Mouse (Mus musculus): ENCODE data around the gene Gm5617. TPM values are rescaled to one million over a fixed set of nuclear protein-coding genes. Genes with fewer than 3 reads are reported as not detected.
"Not testable (repeated sequence)": the region's sequence is repeated elsewhere in the genome, so short reads cannot be mapped to it uniquely, and the experiment has no call there.

The Gm5617 gene
- polyA plus RNA-seq, 1 experiment from 2014 or later: 17.9 TPM

DNA sequence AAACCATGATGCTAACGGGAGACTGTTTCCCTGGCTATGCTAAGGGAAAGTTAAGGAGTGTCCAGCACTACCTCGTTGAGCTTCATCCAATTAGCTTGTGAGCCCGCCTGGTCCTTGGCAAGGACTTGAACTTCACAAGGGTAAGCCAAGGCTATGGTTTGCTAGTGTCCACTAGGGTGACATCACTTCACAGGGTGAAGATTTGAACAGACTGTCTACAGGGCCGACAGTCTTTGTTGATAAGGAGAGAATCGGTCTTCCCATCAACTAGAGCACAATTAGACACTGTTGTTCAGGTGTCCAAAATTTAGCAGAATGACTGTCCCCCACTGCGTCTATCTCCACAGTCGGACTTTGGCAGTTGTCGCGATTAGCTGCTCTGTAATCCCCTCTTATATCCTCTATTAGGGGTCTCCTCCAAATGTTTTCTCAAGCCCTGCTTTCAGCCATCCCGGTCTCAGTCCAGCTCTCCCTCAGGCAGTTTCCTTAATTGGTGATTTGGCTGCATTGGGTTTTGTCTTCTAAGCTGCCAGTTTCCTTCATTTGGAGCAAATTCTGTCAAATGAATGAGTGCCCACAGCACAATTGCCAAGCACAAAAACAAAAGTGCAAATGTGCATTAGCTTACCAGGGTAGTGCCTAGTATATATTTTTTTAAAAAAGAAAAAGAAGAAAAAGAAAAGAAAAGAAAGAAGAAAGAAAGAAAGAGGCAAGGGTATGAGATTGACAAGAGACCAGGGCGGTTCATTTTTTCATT lies 21.6 kb downstream of the Gm5617 start:
- Histone ChIP-seq H3K4me2 (ENCODE audit: low read length) (peak overlapping the region; percentile 53), H3K9ac (replicated peaks; ENCODE audit: low read depth, low read length) (peak overlapping the region; percentile 58), H3K4me3 (replicated peaks; ENCODE audit: low read length) (peak overlapping the region; percentile 30), H3K36me3 (ENCODE audit: control insufficient read depth, insufficient read depth) (no peaks in the 10 kb centered on the region), H3K27ac (ENCODE audit: low read length) (peak overlapping the region; percentile 85), H3K27me3 (replicated peaks; ENCODE audit: control insufficient read depth, insufficient read depth, low read length) (no peaks in the 10 kb centered on the region), H3K4me1 (replicated peaks; ENCODE audit: control insufficient read depth, insufficient read depth, low read length) (peaks cover 12% of the 10 kb centered on the region), H3K9me3 (ENCODE audit: control insufficient read depth, low read length) (no peaks in the 10 kb centered on the region)
- 11% methylated on average over 11 of the region's 11 CpGs for WGBS
- ATAC-seq: peak; percentile 92

- Histone ChIP-seq H3K36me3 (ENCODE audit: control insufficient read depth, insufficient read depth) (no peaks in the 10 kb centered on the region), H3K9ac (replicated peaks; ENCODE audit: low read depth, low read length) (peak overlapping the region; percentile 58), H3K27ac (ENCODE audit: low read length) (peak overlapping the region; percentile 85), H3K9me3 (ENCODE audit: control insufficient read depth, low read length) (no peaks in the 10 kb centered on the region), H3K4me2 (ENCODE audit: low read length) (peak overlapping the region; percentile 53), H3K27me3 (replicated peaks; ENCODE audit: control insufficient read depth, insufficient read depth, low read length) (no peaks in the 10 kb centered on the region), H3K4me3 (replicated peaks; ENCODE audit: low read length) (peak overlapping the region; percentile 30), H3K4me1 (replicated peaks; ENCODE audit: control insufficient read depth, insufficient read depth, low read length) (peaks cover 12% of the 10 kb centered on the region)
- WGBS: 18% methylated on average over 19 of the region's 19 CpGs
- peak; percentile 85 for ATAC-seq
Observed at GRCm38 (mm10) chr9:48517372-48518130, 22.3 kb downstream of the Gm5617 start.

DNA sequence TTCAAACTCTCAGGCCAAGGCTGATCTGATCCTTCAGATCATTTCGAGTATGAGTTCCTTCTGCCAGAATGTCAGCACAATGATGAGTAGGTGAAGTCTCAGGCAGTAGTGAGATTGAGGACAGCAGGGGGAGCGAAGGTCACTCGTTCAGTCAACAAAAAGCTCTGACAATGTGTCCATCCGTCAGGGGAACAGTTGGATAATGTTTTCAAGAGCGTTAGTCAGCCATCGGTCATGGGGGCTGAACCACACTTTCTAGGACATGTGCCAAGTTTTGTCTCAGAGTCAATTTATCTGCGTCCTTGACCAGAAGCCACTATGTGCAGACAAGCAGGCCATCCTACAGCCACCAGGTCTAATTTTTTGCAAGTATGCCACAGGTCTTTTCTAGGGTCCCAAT lies 25.2 kb downstream of the Gm5617 start:
- H3K4me2 ChIP-seq (ENCODE audit: low read length); H3K27me3 ChIP-seq (replicated peaks; ENCODE audit: control insufficient read depth, insufficient read depth, low read length); H3K27ac ChIP-seq (ENCODE audit: low read length); H3K4me3 ChIP-seq (replicated peaks; ENCODE audit: low read length); H3K9me3 ChIP-seq (ENCODE audit: control insufficient read depth, low read length); ATAC-seq; H3K9ac ChIP-seq (replicated peaks; ENCODE audit: low read depth, low read length); H3K36me3 ChIP-seq (ENCODE audit: control insufficient read depth, insufficient read depth): not testable (repeated sequence)
- no CpG with 5 or more reads among the region's 7 CpGs for WGBS
- H3K4me1 ChIP-seq (replicated peaks; ENCODE audit: control insufficient read depth, insufficient read depth, low read length): peaks cover 12% of the 10 kb centered on the region

- H3K4me2 ChIP-seq (ENCODE audit: low read length): no peak overlapping the region
- no peak for ATAC-seq
- WGBS: 6% methylated on average over 1 of the region's 1 CpGs
- H3K9ac ChIP-seq (replicated peaks; ENCODE audit: low read depth, low read length): no peak overlapping the region
- no peaks in the 10 kb centered on the region for H3K4me1 ChIP-seq (replicated peaks; ENCODE audit: control insufficient read depth, insufficient read depth, low read length)
- H3K36me3 ChIP-seq (ENCODE audit: control insufficient read depth, insufficient read depth): no peaks in the 10 kb centered on the region
- no peaks in the 10 kb centered on the region for H3K9me3 ChIP-seq (ENCODE audit: control insufficient read depth, low read length)
- no peak overlapping the region for H3K4me3 ChIP-seq (replicated peaks; ENCODE audit: low read length)
- no peak overlapping the region for H3K27ac ChIP-seq (ENCODE audit: low read length)
- H3K27me3 ChIP-seq (replicated peaks; ENCODE audit: control insufficient read depth, insufficient read depth, low read length): no peaks in the 10 kb centered on the region
Observed at GRCm38 (mm10) chr9:48525566-48525965, 30.3 kb downstream of the Gm5617 start.

DNA sequence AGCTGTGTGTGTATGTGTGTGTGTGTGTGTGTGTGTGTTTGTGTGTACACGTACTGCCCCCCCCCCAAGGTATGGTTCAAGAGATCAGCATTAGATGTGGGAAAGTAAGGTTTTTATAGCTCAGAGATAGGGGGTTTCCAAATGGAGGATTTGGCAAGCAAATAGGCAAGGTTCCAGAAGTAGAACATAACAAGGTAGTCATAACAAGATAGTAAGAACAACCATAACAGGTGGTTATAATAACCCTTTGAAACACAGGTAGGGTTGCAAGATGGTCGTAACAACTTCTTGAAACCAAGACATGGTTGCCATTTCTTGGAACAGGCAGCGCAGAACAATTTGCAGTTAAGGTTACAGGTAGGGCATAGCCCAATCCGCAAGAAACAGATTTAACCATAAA lies 31.3 kb downstream of the Gm5617 start:
- WGBS: 90% methylated on average over 4 of the region's 4 CpGs

GRCm38 (mm10) chr9:48531294-48531693 lies 36.1 kb downstream of the Gm5617 start:
- H3K27me3 ChIP-seq (replicated peaks; ENCODE audit: control insufficient read depth, insufficient read depth, low read length): no peaks in the 10 kb centered on the region
- H3K9ac ChIP-seq (replicated peaks; ENCODE audit: low read depth, low read length): no peak overlapping the region
- no peak for ATAC-seq
- no peaks in the 10 kb centered on the region for H3K4me1 ChIP-seq (replicated peaks; ENCODE audit: control insufficient read depth, insufficient read depth, low read length)
- H3K4me2 ChIP-seq (ENCODE audit: low read length): no peak overlapping the region
- H3K27ac ChIP-seq (ENCODE audit: low read length): no peak overlapping the region
- H3K9me3 ChIP-seq (ENCODE audit: control insufficient read depth, low read length): no peaks in the 10 kb centered on the region
- no peak overlapping the region for H3K4me3 ChIP-seq (replicated peaks; ENCODE audit: low read length)
- H3K36me3 ChIP-seq (ENCODE audit: control insufficient read depth, insufficient read depth): no peaks in the 10 kb centered on the region
- 87% methylated on average over 4 of the region's 4 CpGs for WGBS

More for the DNA sequence above, 31.3 kb downstream of the Gm5617 start:
- no peaks in the 10 kb centered on the region for H3K4me1 ChIP-seq (replicated peaks; ENCODE audit: control insufficient read depth, insufficient read depth, low read length)
- no peak overlapping the region for H3K4me2 ChIP-seq (ENCODE audit: low read length)
- no peak overlapping the region for H3K4me3 ChIP-seq (replicated peaks; ENCODE audit: low read length)
- ATAC-seq: no peak
- no peaks in the 10 kb centered on the region for H3K9me3 ChIP-seq (ENCODE audit: control insufficient read depth, low read length)
- no peak overlapping the region for H3K9ac ChIP-seq (replicated peaks; ENCODE audit: low read depth, low read length)
- no peak overlapping the region for H3K27ac ChIP-seq (ENCODE audit: low read length)
- H3K36me3 ChIP-seq (ENCODE audit: control insufficient read depth, insufficient read depth): no peaks in the 10 kb centered on the region
- H3K27me3 ChIP-seq (replicated peaks; ENCODE audit: control insufficient read depth, insufficient read depth, low read length): no peaks in the 10 kb centered on the region

GRCm38 (mm10) chr9:48532203-48532602 lies 37.0 kb downstream of the Gm5617 start:
- no peak overlapping the region for H3K9ac ChIP-seq (replicated peaks; ENCODE audit: low read depth, low read length)
- no peaks in the 10 kb centered on the region for H3K4me1 ChIP-seq (replicated peaks; ENCODE audit: control insufficient read depth, insufficient read depth, low read length)
- H3K4me2 ChIP-seq (ENCODE audit: low read length): no peak overlapping the region
- WGBS: 63% methylated on average over 3 of the region's 3 CpGs
- ATAC-seq: no peak
- H3K9me3 ChIP-seq (ENCODE audit: control insufficient read depth, low read length): no peaks in the 10 kb centered on the region
- H3K36me3 ChIP-seq (ENCODE audit: control insufficient read depth, insufficient read depth): no peaks in the 10 kb centered on the region
- H3K27ac ChIP-seq (ENCODE audit: low read length): no peak overlapping the region
- H3K4me3 ChIP-seq (replicated peaks; ENCODE audit: low read length): no peak overlapping the region
- H3K27me3 ChIP-seq (replicated peaks; ENCODE audit: control insufficient read depth, insufficient read depth, low read length): no peaks in the 10 kb centered on the region

DNA sequence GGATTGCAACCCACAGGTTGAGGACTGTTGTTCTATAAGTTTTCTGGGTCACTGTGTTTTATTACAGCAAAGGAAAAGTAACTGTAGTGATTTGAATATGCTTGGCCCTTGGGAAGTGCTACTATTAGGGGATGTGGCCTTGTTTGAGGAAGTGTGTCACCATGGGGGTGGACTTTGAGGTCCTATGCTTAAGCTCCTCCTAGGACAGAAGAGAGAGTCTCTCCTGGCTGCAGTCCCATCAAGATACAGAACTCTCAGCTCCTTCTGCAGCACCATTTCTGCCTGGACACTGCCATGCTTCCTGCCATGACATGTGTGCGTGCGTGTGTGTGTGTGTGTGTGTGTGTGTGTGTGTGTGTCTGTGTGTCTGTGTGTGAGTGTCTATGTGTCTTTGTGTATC lies 37.5 kb downstream of the Gm5617 start:
- H3K4me2 ChIP-seq (ENCODE audit: low read length): no peak overlapping the region
- no peaks in the 10 kb centered on the region for H3K36me3 ChIP-seq (ENCODE audit: control insufficient read depth, insufficient read depth)
- H3K4me1 ChIP-seq (replicated peaks; ENCODE audit: control insufficient read depth, insufficient read depth, low read length): no peaks in the 10 kb centered on the region
- no peak for ATAC-seq
- WGBS: 90% methylated on average over 2 of the region's 2 CpGs
- H3K4me3 ChIP-seq (replicated peaks; ENCODE audit: low read length): no peak overlapping the region
- no peaks in the 10 kb centered on the region for H3K27me3 ChIP-seq (replicated peaks; ENCODE audit: control insufficient read depth, insufficient read depth, low read length)
- no peak overlapping the region for H3K9ac ChIP-seq (replicated peaks; ENCODE audit: low read depth, low read length)
- H3K27ac ChIP-seq (ENCODE audit: low read length): no peak overlapping the region
- no peaks in the 10 kb centered on the region for H3K9me3 ChIP-seq (ENCODE audit: control insufficient read depth, low read length)

GRCm38 (mm10) chr9:48536414-48536813 lies 41.2 kb downstream of the Gm5617 start:
- Histone ChIP-seq H3K9ac (replicated peaks; ENCODE audit: low read depth, low read length) (no peak overlapping the region), H3K27me3 (replicated peaks; ENCODE audit: control insufficient read depth, insufficient read depth, low read length) (no peaks in the 10 kb centered on the region), H3K4me2 (ENCODE audit: low read length) (no peak overlapping the region), H3K4me3 (replicated peaks; ENCODE audit: low read length) (no peak overlapping the region), H3K27ac (ENCODE audit: low read length) (no peak overlapping the region), H3K4me1 (replicated peaks; ENCODE audit: control insufficient read depth, insufficient read depth, low read length) (peaks cover 14% of the 10 kb centered on the region), H3K36me3 (ENCODE audit: control insufficient read depth, insufficient read depth) (no peaks in the 10 kb centered on the region), H3K9me3 (ENCODE audit: control insufficient read depth, low read length) (no peaks in the 10 kb centered on the region)
- WGBS: 75% methylated on average over 1 of the region's 1 CpGs
- no peak for ATAC-seq

Measured in forebrain, embryonic 16.5 days (tissue).